Mouse (Mus musculus) forebrain, embryonic 13.5 days (tissue): ENCODE results near the gene Gm28042. TPM values are rescaled to one million over a fixed set of nuclear protein-coding genes. Genes with fewer than 3 reads are reported as not detected.

Experiments
- ATAC-seq: fragments of 200-750 bp; cut with Nextera tagmentation; 2 replicates; pipeline ENCODE4 v1.8.0; 2017
- H3K27ac ChIP-seq: fragments of 300-500 bp; sonication (generic); 2 replicates; pipeline ENCODE4 v1.5.1; 2015; ENCODE audit warnings: inconsistent platforms, mild to moderate bottlenecking, moderate library complexity
- H3K27me3 ChIP-seq: fragments of 300-500 bp; sonication (generic); 2 replicates; pipeline ENCODE4 v1.6.1; 2015; ENCODE audit warnings: mild to moderate bottlenecking, inconsistent platforms
- H3K36me3 ChIP-seq: fragments of 300-500 bp; sonication (generic); 2 replicates; pipeline ENCODE4 v1.6.1; 2015; ENCODE audit warnings: mild to moderate bottlenecking, inconsistent platforms; ENCODE audit not compliant: poor library complexity, severe bottlenecking
- H3K4me1 ChIP-seq: fragments of 300-500 bp; sonication (generic); 2 replicates; pipeline ENCODE4 v1.6.1; 2015; ENCODE audit warnings: inconsistent platforms
- H3K4me2 ChIP-seq: fragments of 300-500 bp; sonication (generic); 2 replicates; pipeline ENCODE4 v1.6.1; 2015; ENCODE audit warnings: inconsistent platforms, mild to moderate bottlenecking, moderate library complexity
- H3K4me3 ChIP-seq: fragments of 300-500 bp; sonication (generic); 2 replicates; pipeline ENCODE4 v1.5.1; 2015; ENCODE audit warnings: mild to moderate bottlenecking, inconsistent platforms
- H3K9ac ChIP-seq: fragments of 300-500 bp; sonication (generic); 2 replicates; pipeline ENCODE4 v1.6.1; 2015; ENCODE audit warnings: mild to moderate bottlenecking, inconsistent platforms
- H3K9me3 ChIP-seq: fragments of 300-500 bp; sonication (generic); replicated peaks from 2 replicates; pipeline ENCODE4 v1.6.1; 2016; ENCODE audit warnings: inconsistent platforms
- WGBS: fragments of 180-500 bp; shearing (Covaris S2); methylation state at CpG from one replicate; pipeline ENCODE4 v1.1.7; 2015; 5-methylcytosine and 5-hydroxymethylcytosine counted together
- polyA plus RNA-seq: library from polyadenylated mRNA; unstranded; fragments of >200 nt; fragmentation: Nextera tagmentation; extraction: Ambion mirVana; gene quantifications from 2 replicates; pipeline ENCODE4 v1.2.1, GENCODE M21; 2015

Gm28042 gene
- polyA plus RNA-seq, 1 experiment from 2014 or later: 4.8 TPM

GRCm38 (mm10) chr2:120065243-120065642, 38.0 kb downstream of the Gm28042 start:
- no peak for ATAC-seq
- Histone ChIP-seq H3K36me3 (no peaks in the 10 kb centered on the region), H3K9ac (no peak overlapping the region), H3K27me3 (no peaks in the 10 kb centered on the region), H3K27ac (no peak overlapping the region), H3K9me3 (no peaks in the 10 kb centered on the region), H3K4me1 (peaks cover 12% of the 10 kb centered on the region; the same call in 1 of the 2 replicates), H3K4me2 (no peak overlapping the region), H3K4me3 (no peak overlapping the region)
- 92% methylated on average over 10 of the region's 10 CpGs for WGBS

GRCm38 (mm10) chr2:120066224-120066623, 38.9 kb downstream of the Gm28042 start:
- Histone ChIP-seq H3K9me3 (no peaks in the 10 kb centered on the region), H3K27ac (no peak overlapping the region), H3K36me3 (no peaks in the 10 kb centered on the region), H3K27me3 (no peaks in the 10 kb centered on the region), H3K9ac (no peak overlapping the region), H3K4me1 (peaks cover 12% of the 10 kb centered on the region; the same call in 1 of the 2 replicates), H3K4me3 (no peak overlapping the region), H3K4me2 (no peak overlapping the region)
- 84% methylated on average over 3 of the region's 3 CpGs for WGBS
- no peak for ATAC-seq

- no peak overlapping the region for H3K27ac ChIP-seq
- no peak; the same call in 1 of the 2 replicates for ATAC-seq
- no peaks in the 10 kb centered on the region for H3K9me3 ChIP-seq
- peak overlapping the region; percentile 24; the same call in 1 of the 2 replicates for H3K4me2 ChIP-seq
- H3K9ac ChIP-seq: peak overlapping the region; percentile 41; the same call in 1 of the 2 replicates
- H3K36me3 ChIP-seq: no peaks in the 10 kb centered on the region
- no peak overlapping the region for H3K4me3 ChIP-seq
- 37% methylated on average over 16 of the region's 16 CpGs for WGBS
- H3K4me1 ChIP-seq: peaks cover 12% of the 10 kb centered on the region; the same call in 1 of the 2 replicates
- no peaks in the 10 kb centered on the region for H3K27me3 ChIP-seq
Measured at GRCm38 (mm10) chr2:120068555-120069465, 41.5 kb downstream of the Gm28042 start.

DNA sequence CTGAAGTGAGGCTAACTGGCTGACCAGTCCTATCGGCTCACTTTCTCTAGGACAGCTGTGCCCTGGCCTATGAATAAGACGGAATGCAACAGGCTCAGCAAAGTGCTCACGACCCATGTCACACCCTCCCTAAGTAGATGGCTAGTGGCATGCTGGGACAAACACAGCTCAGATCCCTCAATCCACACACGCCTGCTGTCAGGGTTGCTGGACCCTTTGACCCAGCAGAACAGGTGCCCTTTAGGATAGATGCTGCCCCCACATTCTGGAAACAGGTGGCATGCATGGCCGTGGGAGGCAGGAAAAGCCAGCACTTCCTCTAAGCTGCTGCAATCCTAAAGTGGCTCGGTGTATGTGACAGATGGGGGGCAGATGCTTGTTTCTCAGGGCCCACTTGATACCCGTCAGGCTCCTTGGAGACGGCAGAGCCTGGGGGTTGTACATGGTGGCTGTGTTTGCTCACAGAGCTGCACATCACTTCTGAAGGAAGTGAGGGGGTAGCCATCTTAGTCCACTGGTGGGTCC, 42.2 kb downstream of the Gm28042 start:
- Histone ChIP-seq H3K9ac (no peak overlapping the region), H3K4me1 (peaks cover 12% of the 10 kb centered on the region; the same call in 1 of the 2 replicates), H3K4me2 (no peak overlapping the region), H3K36me3 (no peaks in the 10 kb centered on the region), H3K9me3 (no peaks in the 10 kb centered on the region), H3K27ac (no peak overlapping the region), H3K27me3 (peaks cover 1% of the 10 kb centered on the region), H3K4me3 (no peak overlapping the region)
- ATAC-seq: no peak
- 67% methylated on average over 8 of the region's 8 CpGs for WGBS

GRCm38 (mm10) chr2:120074096-120074495, 46.8 kb downstream of the Gm28042 start:
- Histone ChIP-seq H3K4me2 (no peak overlapping the region), H3K27me3 (peaks cover 30% of the 10 kb centered on the region), H3K4me1 (peaks cover 14% of the 10 kb centered on the region), H3K27ac (no peak overlapping the region), H3K4me3 (no peak overlapping the region), H3K9ac (no peak overlapping the region), H3K9me3 (no peaks in the 10 kb centered on the region), H3K36me3 (no peaks in the 10 kb centered on the region)
- no peak for ATAC-seq
- 91% methylated on average over 4 of the region's 4 CpGs for WGBS

DNA sequence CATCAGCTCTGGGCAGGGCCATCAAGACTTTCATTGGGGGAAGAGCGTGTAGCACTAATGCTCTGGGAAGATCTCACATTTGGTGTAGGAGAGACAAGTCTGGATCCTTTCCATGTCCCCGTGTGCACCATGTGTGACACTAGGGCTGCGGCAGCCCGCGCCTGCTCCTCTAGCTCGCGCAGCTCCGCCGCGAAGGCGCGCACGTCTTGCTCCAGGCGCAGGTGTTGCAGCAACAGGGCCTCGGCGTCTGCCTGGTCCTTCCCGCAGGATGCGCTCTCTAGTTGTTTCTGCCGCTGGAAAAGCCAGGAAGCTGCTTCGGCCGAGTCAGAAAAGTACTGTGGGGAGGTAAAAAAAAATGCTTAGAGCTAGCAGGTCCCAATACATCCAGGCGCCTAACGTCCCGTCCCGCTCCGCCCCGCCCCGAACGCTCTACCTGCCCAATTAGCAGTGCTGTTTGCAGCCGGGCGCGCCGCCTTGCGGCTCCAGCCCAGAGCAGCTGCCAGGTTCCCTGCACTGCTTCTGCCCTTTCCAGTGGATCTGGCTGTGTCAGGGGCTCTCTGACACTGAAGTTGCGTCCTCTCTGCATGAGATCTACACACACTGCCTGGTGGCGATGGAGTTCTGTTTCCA, 48.9 kb downstream of the Gm28042 start:
- Histone ChIP-seq H3K4me2 (peak overlapping the region; percentile 65), H3K4me1 (peaks cover 9% of the 10 kb centered on the region; the same call in 1 of the 2 replicates), H3K27me3 (peaks cover 30% of the 10 kb centered on the region), H3K4me3 (peak overlapping the region; percentile 32), H3K36me3 (no peaks in the 10 kb centered on the region), H3K9ac (peak overlapping the region; percentile 5), H3K9me3 (no peaks in the 10 kb centered on the region), H3K27ac (no peak overlapping the region)
- ATAC-seq: peak; percentile 70
- WGBS: 1% methylated on average over 36 of the region's 36 CpGs

GRCm38 (mm10) chr2:120082416-120082815, 55.1 kb downstream of the Gm28042 start:
- Histone ChIP-seq H3K4me2 (no peak overlapping the region), H3K27ac (no peak overlapping the region), H3K9ac (no peak overlapping the region), H3K4me1 (no peaks in the 10 kb centered on the region), H3K27me3 (peaks cover 2% of the 10 kb centered on the region), H3K36me3 (no peaks in the 10 kb centered on the region), H3K9me3 (no peaks in the 10 kb centered on the region), H3K4me3 (no peak overlapping the region)
- WGBS: 73% methylated on average over 2 of the region's 2 CpGs
- no peak for ATAC-seq

- 80% methylated on average over 14 of the region's 14 CpGs for WGBS
- H3K27me3 ChIP-seq: no peaks in the 10 kb centered on the region
- H3K9ac ChIP-seq: no peak overlapping the region
- H3K4me2 ChIP-seq: no peak overlapping the region
- H3K4me1 ChIP-seq: no peaks in the 10 kb centered on the region
- H3K27ac ChIP-seq: no peak overlapping the region
- no peak for ATAC-seq
- no peak overlapping the region for H3K4me3 ChIP-seq
- H3K9me3 ChIP-seq: no peaks in the 10 kb centered on the region
- no peaks in the 10 kb centered on the region for H3K36me3 ChIP-seq
Measured at GRCm38 (mm10) chr2:120084593-120085361, 57.5 kb downstream of the Gm28042 start.

DNA sequence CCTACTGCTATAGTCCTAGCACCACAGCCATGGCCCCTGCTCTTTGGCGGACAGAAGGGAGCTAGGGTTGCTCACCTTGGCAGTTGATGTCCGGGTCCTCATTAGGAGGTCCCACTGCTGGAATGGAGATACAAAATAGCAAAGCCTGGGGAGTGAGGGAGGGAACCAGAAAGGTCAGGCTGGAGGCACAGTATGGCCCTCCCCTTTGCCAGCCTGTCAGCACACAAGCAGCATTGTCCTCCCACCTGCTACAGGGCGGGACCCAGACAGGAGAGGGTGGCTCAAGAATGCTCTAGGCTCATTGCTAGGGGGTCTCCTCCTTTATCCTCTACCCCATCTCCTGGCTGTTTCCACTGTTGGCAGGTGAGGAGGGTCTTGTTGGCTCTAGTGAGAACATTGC, 58.7 kb downstream of the Gm28042 start:
- Histone ChIP-seq H3K27ac (no peak overlapping the region), H3K27me3 (no peaks in the 10 kb centered on the region), H3K36me3 (no peaks in the 10 kb centered on the region), H3K4me2 (no peak overlapping the region), H3K4me1 (no peaks in the 10 kb centered on the region), H3K9me3 (no peaks in the 10 kb centered on the region), H3K9ac (no peak overlapping the region), H3K4me3 (no peak overlapping the region)
- ATAC-seq: no peak
- WGBS: 97% methylated on average over 3 of the region's 3 CpGs

DNA sequence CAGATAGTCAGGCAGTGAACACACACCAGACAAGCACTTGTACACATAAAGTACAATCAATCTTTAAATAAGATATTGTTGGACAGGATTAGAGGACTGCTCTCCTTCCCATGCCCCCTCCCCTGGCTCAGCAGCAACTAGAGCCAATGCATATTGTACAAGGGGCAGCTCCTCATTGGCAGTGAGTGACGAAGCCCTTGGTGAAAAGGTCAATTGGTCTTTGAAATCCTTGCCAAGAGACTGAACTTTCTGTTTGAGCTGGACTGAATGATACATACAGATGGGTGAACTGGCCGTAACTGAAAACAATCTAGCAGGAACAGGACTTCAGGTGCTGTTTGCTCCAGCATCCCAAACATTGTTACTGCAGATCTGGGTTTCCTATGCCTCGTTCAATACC, 60.1 kb downstream of the Gm28042 start:
- H3K4me3 ChIP-seq: no peak overlapping the region
- no peaks in the 10 kb centered on the region for H3K36me3 ChIP-seq
- no peak for ATAC-seq
- H3K27ac ChIP-seq: no peak overlapping the region
- 77% methylated on average over 3 of the region's 3 CpGs for WGBS
- no peaks in the 10 kb centered on the region for H3K27me3 ChIP-seq
- no peak overlapping the region for H3K9ac ChIP-seq
- H3K4me2 ChIP-seq: no peak overlapping the region
- no peaks in the 10 kb centered on the region for H3K9me3 ChIP-seq
- no peaks in the 10 kb centered on the region for H3K4me1 ChIP-seq

GRCm38 (mm10) chr2:120087897-120088296, 60.6 kb downstream of the Gm28042 start:
- H3K4me1 ChIP-seq: no peaks in the 10 kb centered on the region
- no peaks in the 10 kb centered on the region for H3K27me3 ChIP-seq
- no peak overlapping the region for H3K9ac ChIP-seq
- H3K27ac ChIP-seq: no peak overlapping the region
- no peak overlapping the region for H3K4me2 ChIP-seq
- H3K36me3 ChIP-seq: no peaks in the 10 kb centered on the region
- H3K4me3 ChIP-seq: no peak overlapping the region
- H3K9me3 ChIP-seq: no peaks in the 10 kb centered on the region
- WGBS: 81% methylated on average over 2 of the region's 2 CpGs
- no peak for ATAC-seq
